8 mouse cellular contexts compared by ENCODE assay signal in the genomic region with DNA sequence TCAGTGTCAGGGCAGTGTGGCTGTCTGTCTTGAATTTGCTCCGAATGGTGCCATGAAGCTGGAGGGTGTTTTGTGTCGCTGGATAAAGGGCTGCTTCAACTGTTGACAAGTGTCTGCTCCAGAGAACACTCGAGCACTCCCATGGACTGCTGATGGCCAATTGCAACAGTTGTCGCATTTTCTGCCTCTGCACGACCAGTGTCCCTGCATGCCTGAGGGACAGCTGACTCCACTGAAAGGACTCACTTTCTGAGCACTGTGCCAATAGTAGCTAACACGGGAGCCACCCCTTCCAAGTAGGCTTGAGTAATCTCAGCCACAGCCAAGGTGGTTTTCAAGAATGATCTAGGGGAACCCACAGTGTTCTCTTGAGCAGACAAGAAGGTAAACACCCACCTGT. TPM values are rescaled to one million over a fixed set of nuclear protein-coding genes. Genes with fewer than 3 reads are reported as not detected.
DNase-seq lines count a peak whose midpoint lies in the region; ATAC-seq and TF ChIP-seq lines count a peak whose summit lies in the region.

No protein-coding gene starts in this region.

- H3K27me3 ChIP-seq in kidney, embryonic 15.5 days, result peaks cover 38% of the 10 kb centered on the region
- peaks cover 7% of the 10 kb centered on the region; the same call in 1 of the 2 replicates for H3K27me3 ChIP-seq in intestine, embryonic 15.5 days (replicated peaks)
- no peaks in the 10 kb centered on the region for H3K27me3 ChIP-seq in stomach, embryonic 14.5 days (ENCODE audit: control insufficient read depth, insufficient read depth, low read length)

- no peak overlapping the region for H3K9ac ChIP-seq in kidney, embryonic 15.5 days
- H3K9ac ChIP-seq in intestine, embryonic 15.5 days, result no peak overlapping the region
- H3K9ac ChIP-seq in stomach, embryonic 14.5 days (replicated peaks; ENCODE audit: low read depth, low read length), result no peak overlapping the region

- no peak for ATAC-seq in kidney, embryonic 15.5 days (replicated peaks; ENCODE audit: low FRiP score)
- no peak for ATAC-seq in intestine, embryonic 15.5 days
- ATAC-seq in stomach, embryonic 14.5 days (ENCODE audit: insufficient number of reproducible peaks, insufficient read depth, low FRiP score, low read depth), result no peak

- no peak for TF ChIP-seq CTCF in embryonic fibroblast, embryonic 13.5 days (IDR thresholded peaks at IDR 0.05; ENCODE audit: borderline replicate concordance, insufficient read depth, low read length)

- H3K27ac ChIP-seq in kidney, embryonic 15.5 days, result no peak overlapping the region
- H3K27ac ChIP-seq in embryonic fibroblast, embryonic 13.5 days (ENCODE audit: insufficient read depth, low read length), result peak overlapping the region; percentile 69
- no peak overlapping the region for H3K27ac ChIP-seq in intestine, embryonic 15.5 days
- no peak overlapping the region for H3K27ac ChIP-seq in stomach, embryonic 14.5 days (ENCODE audit: low read length)

- 0 out of 2 replicates have a peak overlapping the region, but pooled peaks have one; percentile 12 for H3K4me2 ChIP-seq in kidney, embryonic 15.5 days
- peak overlapping the region; percentile 94 for H3K4me2 ChIP-seq in intestine, embryonic 15.5 days (replicated peaks)
- peak overlapping the region; percentile 61; the same call in 1 of the 2 replicates for H3K4me2 ChIP-seq in stomach, embryonic 14.5 days (replicated peaks; ENCODE audit: low read depth, low read length)

- peaks cover 14% of the 10 kb centered on the region; the same call in 1 of the 2 replicates for H3K4me1 ChIP-seq in kidney, embryonic 15.5 days
- peaks cover 14% of the 10 kb centered on the region for H3K4me1 ChIP-seq in embryonic fibroblast, embryonic 13.5 days (ENCODE audit: control insufficient read depth, insufficient read depth, low read length)
- peaks cover 15% of the 10 kb centered on the region; the same call in 1 of the 2 replicates for H3K4me1 ChIP-seq in intestine, embryonic 15.5 days (replicated peaks)
- peaks cover 5% of the 10 kb centered on the region; the same call in 1 of the 2 replicates for H3K4me1 ChIP-seq in stomach, embryonic 14.5 days (ENCODE audit: control insufficient read depth, insufficient read depth, low read length)

- no peak overlapping the region for H3K4me3 ChIP-seq in kidney, embryonic 15.5 days (replicated peaks)
- peak overlapping the region; percentile 72 for H3K4me3 ChIP-seq in embryonic fibroblast, embryonic 13.5 days (ENCODE audit: insufficient read depth, low read length)
- peak overlapping the region; percentile 57 for H3K4me3 ChIP-seq in intestine, embryonic 15.5 days (replicated peaks)
- H3K4me3 ChIP-seq in stomach, embryonic 14.5 days (ENCODE audit: low read depth, low read length), result peak overlapping the region; percentile 47

- no peak for DNase-seq in kidney, postnatal 14 days
- DNase-seq in spleen, postnatal 36 days (ENCODE audit: low spot score in 2 of 2), result no peak
- no peak for DNase-seq in thymus, postnatal 10 days (ENCODE audit: low spot score in 2 of 2)
- no peak for DNase-seq in urinary bladder, postnatal 36 days (ENCODE audit: low spot score in 2 of 2)

- no peaks in the 10 kb centered on the region for H3K36me3 ChIP-seq in kidney, embryonic 15.5 days
- H3K36me3 ChIP-seq in intestine, embryonic 15.5 days, result no peaks in the 10 kb centered on the region
- no peaks in the 10 kb centered on the region for H3K36me3 ChIP-seq in stomach, embryonic 14.5 days (ENCODE audit: control insufficient read depth, insufficient read depth, low read length)

- TF ChIP-seq POLR2A in embryonic fibroblast, embryonic 13.5 days (IDR thresholded peaks at IDR 0.05; ENCODE audit: low read depth, low read length), result no peak

- WGBS in kidney, embryonic 15.5 days, result 74% methylated on average over 6 of the region's 6 CpGs
- 68% methylated on average over 6 of the region's 6 CpGs for WGBS in intestine, embryonic 15.5 days
- 63% methylated on average over 6 of the region's 6 CpGs for WGBS in stomach, embryonic 14.5 days

- H3K9me3 ChIP-seq in kidney, embryonic 15.5 days (replicated peaks), result no peaks in the 10 kb centered on the region
- no peaks in the 10 kb centered on the region for H3K9me3 ChIP-seq in intestine, embryonic 15.5 days
- no peaks in the 10 kb centered on the region for H3K9me3 ChIP-seq in stomach, embryonic 14.5 days (ENCODE audit: control insufficient read depth, low read depth, low read length)

RNA-seq across cellular contexts. Expression of gene Pakap, which starts 1.7 kb away (rescaled TPM):
- 16.9 and 17.8 TPM in 2 replicates for polyA plus RNA-seq in kidney, embryonic 15.5 days (2015; fragmentation: Nextera tagmentation; extraction: Ambion mirVana)
- 14.7 and 26.4 TPM in 2 replicates for polyA plus RNA-seq in embryonic fibroblast, embryonic 13.5 days (2011; ENCODE audit: insufficient read length, low read depth, missing spikeins)
- polyA plus RNA-seq in intestine, embryonic 15.5 days (2015; fragmentation: Nextera tagmentation; extraction: Ambion mirVana), result 22.8 and 25.9 TPM in 2 replicates
- polyA plus RNA-seq in stomach, embryonic 14.5 days (2014; fragmentation: Nextera tagmentation; extraction: Ambion mirVana), result 30.1 and 32.7 TPM in 2 replicates

Comparison
In these comparisons a context has a peak if more than half of its experiments do, and no peak if none do; other contexts are left out.
1. H3K4me2 ChIP-seq: peak in every context shown above with its lines; median percentile 94 in intestine, embryonic 15.5 days; 61 in stomach, embryonic 14.5 days; 12 in kidney, embryonic 15.5 days.